Mouse (Mus musculus) intestine, embryonic 14.5 days (tissue): ENCODE results near the gene Cacfd1. TPM values are rescaled to one million over a fixed set of nuclear protein-coding genes. Genes with fewer than 3 reads are reported as not detected.

Experiments
- ATAC-seq: fragments of 200-750 bp; cut with Nextera tagmentation; replicated peaks from 2 replicates; pipeline ENCODE4 v1.8.0; 2017; ENCODE audit warnings: low read depth, moderate number of reproducible peaks, moderate TSS enrichment, moderate library complexity; ENCODE audit not compliant: low FRiP score, low TSS enrichment
- DNase-seq: peaks from one replicate; pipeline ENCODE4 v3.0.0-alpha.2; 2018; ENCODE audit warnings: low spot score
- H3K27ac ChIP-seq: fragments of 300-500 bp; sonication (generic); 2 replicates; pipeline ENCODE4 v1.5.1; 2014; ENCODE audit warnings: low read depth, mild to moderate bottlenecking, control low read depth
- H3K27me3 ChIP-seq: fragments of 300-500 bp; sonication (generic); replicated peaks from 2 replicates; pipeline ENCODE4 v1.6.1; 2014; ENCODE audit warnings: low read length, control low read depth; ENCODE audit not compliant: control insufficient read depth, insufficient read depth
- H3K36me3 ChIP-seq: fragments of 300-500 bp; sonication (generic); 2 replicates; pipeline ENCODE4 v1.6.1; 2014; ENCODE audit warnings: low read length, control low read depth; ENCODE audit not compliant: control insufficient read depth, insufficient read depth
- H3K4me1 ChIP-seq: fragments of 300-500 bp; sonication (generic); replicated peaks from 2 replicates; pipeline ENCODE4 v1.6.1; 2014; ENCODE audit warnings: low read length, control low read depth, mixed read lengths; ENCODE audit not compliant: control insufficient read depth, insufficient read depth
- H3K4me2 ChIP-seq: fragments of 300-500 bp; sonication (generic); 2 replicates; pipeline ENCODE4 v1.6.1; 2014; ENCODE audit warnings: low read length
- H3K4me3 ChIP-seq: fragments of 300-500 bp; sonication (generic); 2 replicates; pipeline ENCODE4 v1.5.1; 2014; ENCODE audit warnings: low read depth, low read length, control low read depth, mixed read lengths
- H3K9ac ChIP-seq: fragments of 300-500 bp; sonication (generic); 2 replicates; pipeline ENCODE4 v1.6.1; 2014; ENCODE audit warnings: mild to moderate bottlenecking, low read length
- H3K9me3 ChIP-seq: fragments of 300-500 bp; sonication (generic); 2 replicates; pipeline ENCODE4 v1.6.1; 2016; ENCODE audit warnings: low read length, control low read depth; ENCODE audit not compliant: control insufficient read depth
- WGBS: fragments of 180-500 bp; shearing (Covaris S2); extraction: QIAGEN DNeasy Blood & Tissue Kit; methylation state at CpG from one replicate; pipeline ENCODE4 v1.1.7; 2014; 5-methylcytosine and 5-hydroxymethylcytosine counted together
- polyA plus RNA-seq: library from polyadenylated mRNA; unstranded; fragments of >200 nt; fragmentation: Nextera tagmentation; extraction: Ambion mirVana; gene quantifications from 2 replicates; pipeline ENCODE4 v1.2.1, GENCODE M21; 2014

The Cacfd1 gene
- polyA plus RNA-seq, 1 experiment from 2014 or later = 55.0 TPM

- no peak for ATAC-seq
Measured at GRCm38 (mm10) chr2:27021103-27021502, 11.4 kb downstream of the Cacfd1 start.

GRCm38 (mm10) chr2:27022612-27023011 is 12.9 kb downstream of the Cacfd1 start:
- Histone ChIP-seq H3K9ac (no peak overlapping the region), H3K9me3 (no peaks in the 10 kb centered on the region), H3K27me3 (no peaks in the 10 kb centered on the region), H3K36me3 (peaks cover 28% of the 10 kb centered on the region), H3K27ac (no peak overlapping the region), H3K4me2 (no peak overlapping the region), H3K4me1 (peaks cover 2% of the 10 kb centered on the region; the same call in 1 of the 2 replicates), H3K4me3 (no peak overlapping the region)
- WGBS = 81% methylated on average over 6 of the region's 6 CpGs
- no peak for ATAC-seq
- no peak for DNase-seq

More at GRCm38 (mm10) chr2:27021103-27021502, 11.4 kb downstream of the Cacfd1 start:
- 85% methylated on average over 1 of the region's 1 CpGs for WGBS
- Histone ChIP-seq H3K9ac (no peak overlapping the region), H3K36me3 (peaks cover 43% of the 10 kb centered on the region), H3K27ac (no peak overlapping the region), H3K27me3 (no peaks in the 10 kb centered on the region), H3K9me3 (no peaks in the 10 kb centered on the region), H3K4me1 (no peaks in the 10 kb centered on the region), H3K4me2 (no peak overlapping the region), H3K4me3 (no peak overlapping the region)
- no peak for DNase-seq

- H3K4me3 ChIP-seq = no peak overlapping the region
- no peak overlapping the region for H3K9ac ChIP-seq
- H3K36me3 ChIP-seq = peaks cover 13% of the 10 kb centered on the region
- no peak for DNase-seq
- no peak overlapping the region for H3K27ac ChIP-seq
- no peaks in the 10 kb centered on the region for H3K27me3 ChIP-seq
- no peak for ATAC-seq
- H3K4me1 ChIP-seq = peaks cover 5% of the 10 kb centered on the region; the same call in 1 of the 2 replicates
- 83% methylated on average over 14 of the region's 14 CpGs for WGBS
- H3K4me2 ChIP-seq = no peak overlapping the region
- H3K9me3 ChIP-seq = no peaks in the 10 kb centered on the region
Measured at GRCm38 (mm10) chr2:27024136-27024535, 14.4 kb downstream of the Cacfd1 start.

GRCm38 (mm10) chr2:27025545-27025944 is 15.8 kb downstream of the Cacfd1 start:
- H3K27ac ChIP-seq = no peak overlapping the region
- H3K4me3 ChIP-seq = no peak overlapping the region
- no peak for DNase-seq
- no peak for ATAC-seq
- 86% methylated on average over 3 of the region's 3 CpGs for WGBS
- peaks cover 1% of the 10 kb centered on the region; the same call in 1 of the 2 replicates for H3K36me3 ChIP-seq
- no peaks in the 10 kb centered on the region for H3K9me3 ChIP-seq
- no peak overlapping the region for H3K4me2 ChIP-seq
- no peak overlapping the region for H3K9ac ChIP-seq
- H3K27me3 ChIP-seq = no peaks in the 10 kb centered on the region
- H3K4me1 ChIP-seq = peaks cover 5% of the 10 kb centered on the region; the same call in 1 of the 2 replicates

GRCm38 (mm10) chr2:27026332-27026731 is 16.6 kb downstream of the Cacfd1 start:
- Histone ChIP-seq H3K4me3 (no peak overlapping the region), H3K27me3 (no peaks in the 10 kb centered on the region), H3K36me3 (no peaks in the 10 kb centered on the region), H3K27ac (no peak overlapping the region), H3K4me1 (peaks cover 5% of the 10 kb centered on the region; the same call in 1 of the 2 replicates), H3K9me3 (no peaks in the 10 kb centered on the region), H3K9ac (no peak overlapping the region), H3K4me2 (no peak overlapping the region)
- DNase-seq = no peak
- ATAC-seq = no peak
- WGBS = 92% methylated on average over 3 of the region's 3 CpGs

- Histone ChIP-seq H3K9me3 (no peaks in the 10 kb centered on the region), H3K4me2 (no peak overlapping the region; the same call in 1 of the 2 replicates), H3K9ac (no peak overlapping the region), H3K4me3 (peak overlapping the region; percentile 21; the same call in 1 of the 2 replicates), H3K4me1 (peaks cover 5% of the 10 kb centered on the region; the same call in 1 of the 2 replicates), H3K36me3 (no peaks in the 10 kb centered on the region), H3K27me3 (no peaks in the 10 kb centered on the region), H3K27ac (no peak overlapping the region)
- ATAC-seq = no peak
- no peak for DNase-seq
- 79% methylated on average over 10 of the region's 10 CpGs for WGBS
Measured at GRCm38 (mm10) chr2:27026857-27027617, 17.3 kb downstream of the Cacfd1 start.

- no peak within 1 kb of the TSS for H3K27ac ChIP-seq
- ATAC-seq (peak; percentile 96), DNase-seq (peak; percentile 83)
- peaks cover 5% of the 10 kb centered on the region; the same call in 1 of the 2 replicates for H3K4me1 ChIP-seq
- no peaks in the 10 kb centered on the region for H3K36me3 ChIP-seq
- peak within 1 kb of the TSS; percentile 47 for H3K4me2 ChIP-seq
- no peaks in the 10 kb centered on the region for H3K9me3 ChIP-seq
- peak within 1 kb of the TSS; percentile 21; the same call in 1 of the 2 replicates for H3K4me3 ChIP-seq
- H3K9ac ChIP-seq = no peak within 1 kb of the TSS
- WGBS = 4% methylated on average over 38 of the region's 38 CpGs
- H3K27me3 ChIP-seq = no peaks in the 10 kb centered on the region
Measured at GRCm38 (mm10) chr2:27027618-27028436, 18.1 kb downstream of the Cacfd1 start, which contains the start of gene Slc2a6. TSS of gene Slc2a6 (minus strand) at chr2:27027998.

- Histone ChIP-seq H3K4me1 (peaks cover 5% of the 10 kb centered on the region; the same call in 1 of the 2 replicates), H3K4me3 (no peak overlapping the region; the same call in 1 of the 2 replicates), H3K9ac (no peak overlapping the region), H3K27ac (no peak overlapping the region), H3K4me2 (peak overlapping the region; percentile 47), H3K9me3 (no peaks in the 10 kb centered on the region), H3K27me3 (no peaks in the 10 kb centered on the region), H3K36me3 (no peaks in the 10 kb centered on the region)
- WGBS = 64% methylated on average over 4 of the region's 4 CpGs
- no peak for ATAC-seq
- no peak for DNase-seq
Measured at GRCm38 (mm10) chr2:27028437-27029015, 18.8 kb downstream of the Cacfd1 start.
